Mouse (Mus musculus): ENCODE measurements at regions not wholly inside any gene's neighbourhood (a gene's known extent, or its start where the extent isn't known, plus 50 kb on each side); places are given as distances from the start of the nearest gene placed in this dataset.
"Not testable (repeated sequence)": the region's sequence is repeated elsewhere in the genome, so short reads cannot be mapped to it uniquely, and the experiment has no call there.

GRCm38 (mm10) chr13:107562463-107562862 is 481.8 kb upstream of the Smim15 start:
- H3K36me3 ChIP-seq (ENCODE audit: control insufficient read depth, insufficient read depth, low read length), result no peaks in the 10 kb centered on the region
- no peaks in the 10 kb centered on the region for H3K27me3 ChIP-seq (ENCODE audit: control insufficient read depth, insufficient read depth, low read length)
- H3K4me2 ChIP-seq (ENCODE audit: low read depth, low read length), result no peak overlapping the region
- H3K9me3 ChIP-seq (replicated peaks; ENCODE audit: control insufficient read depth, low read length), result no peaks in the 10 kb centered on the region
- no peak overlapping the region for H3K4me3 ChIP-seq (replicated peaks; ENCODE audit: low read length)
- no peak overlapping the region for H3K9ac ChIP-seq (ENCODE audit: low read length)
- no peaks in the 10 kb centered on the region for H3K4me1 ChIP-seq (ENCODE audit: control insufficient read depth, insufficient read depth, low read length)
- no peak for ATAC-seq (ENCODE audit: insufficient read depth, low FRiP score)
- 95% methylated on average over 1 of the region's 1 CpGs for WGBS
- no peak overlapping the region for H3K27ac ChIP-seq (ENCODE audit: low read length)

GRCm38 (mm10) chr13:107561529-107561928 is 482.7 kb upstream of the Smim15 start:
- Histone ChIP-seq H3K9ac (ENCODE audit: low read length) (no peak overlapping the region), H3K27me3 (ENCODE audit: control insufficient read depth, insufficient read depth, low read length) (no peaks in the 10 kb centered on the region), H3K4me2 (ENCODE audit: low read depth, low read length) (no peak overlapping the region), H3K4me1 (ENCODE audit: control insufficient read depth, insufficient read depth, low read length) (no peaks in the 10 kb centered on the region), H3K4me3 (replicated peaks; ENCODE audit: low read length) (no peak overlapping the region), H3K27ac (ENCODE audit: low read length) (no peak overlapping the region), H3K36me3 (ENCODE audit: control insufficient read depth, insufficient read depth, low read length) (no peaks in the 10 kb centered on the region), H3K9me3 (replicated peaks; ENCODE audit: control insufficient read depth, low read length) (no peaks in the 10 kb centered on the region)
- 54% methylated on average over 2 of the region's 2 CpGs for WGBS
- ATAC-seq (ENCODE audit: insufficient read depth, low FRiP score), result no peak

- 63% methylated on average over 3 of the region's 3 CpGs for WGBS
Observed at GRCm38 (mm10) chr13:107555958-107556357, 488.3 kb upstream of the Smim15 start.

GRCm38 (mm10) chr13:107554091-107554490 is 490.2 kb upstream of the Smim15 start:
- H3K4me2 ChIP-seq (ENCODE audit: low read depth, low read length), result no peak overlapping the region
- ATAC-seq (ENCODE audit: insufficient read depth, low FRiP score), result no peak
- H3K9me3 ChIP-seq (replicated peaks; ENCODE audit: control insufficient read depth, low read length), result no peaks in the 10 kb centered on the region
- no peaks in the 10 kb centered on the region for H3K4me1 ChIP-seq (ENCODE audit: control insufficient read depth, insufficient read depth, low read length)
- no peaks in the 10 kb centered on the region for H3K27me3 ChIP-seq (ENCODE audit: control insufficient read depth, insufficient read depth, low read length)
- no peak overlapping the region for H3K9ac ChIP-seq (ENCODE audit: low read length)
- WGBS, result 84% methylated on average over 3 of the region's 3 CpGs
- no peak overlapping the region for H3K27ac ChIP-seq (ENCODE audit: low read length)
- no peak overlapping the region for H3K4me3 ChIP-seq (replicated peaks; ENCODE audit: low read length)
- H3K36me3 ChIP-seq (ENCODE audit: control insufficient read depth, insufficient read depth, low read length), result no peaks in the 10 kb centered on the region

More at GRCm38 (mm10) chr13:107555958-107556357, 488.3 kb upstream of the Smim15 start:
- no peak overlapping the region for H3K27ac ChIP-seq (ENCODE audit: low read length)
- H3K4me1 ChIP-seq (ENCODE audit: control insufficient read depth, insufficient read depth, low read length), result no peaks in the 10 kb centered on the region
- H3K4me2 ChIP-seq (ENCODE audit: low read depth, low read length), result no peak overlapping the region
- no peaks in the 10 kb centered on the region for H3K9me3 ChIP-seq (replicated peaks; ENCODE audit: control insufficient read depth, low read length)
- no peak overlapping the region for H3K9ac ChIP-seq (ENCODE audit: low read length)
- no peaks in the 10 kb centered on the region for H3K36me3 ChIP-seq (ENCODE audit: control insufficient read depth, insufficient read depth, low read length)
- no peak overlapping the region for H3K4me3 ChIP-seq (replicated peaks; ENCODE audit: low read length)
- H3K27me3 ChIP-seq (ENCODE audit: control insufficient read depth, insufficient read depth, low read length), result no peaks in the 10 kb centered on the region
- ATAC-seq (ENCODE audit: insufficient read depth, low FRiP score), result no peak

- Histone ChIP-seq H3K4me3 (replicated peaks; ENCODE audit: low read length) (no peak overlapping the region), H3K36me3 (ENCODE audit: control insufficient read depth, insufficient read depth, low read length) (no peaks in the 10 kb centered on the region), H3K27me3 (ENCODE audit: control insufficient read depth, insufficient read depth, low read length) (no peaks in the 10 kb centered on the region), H3K4me2 (ENCODE audit: low read depth, low read length) (no peak overlapping the region), H3K9me3 (replicated peaks; ENCODE audit: control insufficient read depth, low read length) (no peaks in the 10 kb centered on the region), H3K9ac (ENCODE audit: low read length) (no peak overlapping the region), H3K4me1 (ENCODE audit: control insufficient read depth, insufficient read depth, low read length) (no peaks in the 10 kb centered on the region), H3K27ac (ENCODE audit: low read length) (no peak overlapping the region)
- no peak for ATAC-seq (ENCODE audit: insufficient read depth, low FRiP score)
- WGBS, result 92% methylated on average over 4 of the region's 4 CpGs
Observed at GRCm38 (mm10) chr13:107552165-107552564, 492.1 kb upstream of the Smim15 start.

- not testable (repeated sequence) for ATAC-seq (ENCODE audit: insufficient read depth, low FRiP score); H3K4me3 ChIP-seq (replicated peaks; ENCODE audit: low read length); H3K27me3 ChIP-seq (ENCODE audit: control insufficient read depth, insufficient read depth, low read length); H3K4me2 ChIP-seq (ENCODE audit: low read depth, low read length); H3K9me3 ChIP-seq (replicated peaks; ENCODE audit: control insufficient read depth, low read length); H3K9ac ChIP-seq (ENCODE audit: low read length); H3K36me3 ChIP-seq (ENCODE audit: control insufficient read depth, insufficient read depth, low read length); H3K4me1 ChIP-seq (ENCODE audit: control insufficient read depth, insufficient read depth, low read length); H3K27ac ChIP-seq (ENCODE audit: low read length)
- WGBS, result 91% methylated on average over 7 of the region's 7 CpGs
Observed at GRCm38 (mm10) chr13:107549995-107550394, 494.3 kb upstream of the Smim15 start.

- H3K4me1 ChIP-seq (ENCODE audit: control insufficient read depth, insufficient read depth, low read length), result no peaks in the 10 kb centered on the region
- H3K4me2 ChIP-seq (ENCODE audit: low read depth, low read length), result no peak overlapping the region
- H3K9ac ChIP-seq (ENCODE audit: low read length), result no peak overlapping the region
- H3K9me3 ChIP-seq (replicated peaks; ENCODE audit: control insufficient read depth, low read length), result no peaks in the 10 kb centered on the region; the same call in 1 of the 2 replicates
- H3K36me3 ChIP-seq (ENCODE audit: control insufficient read depth, insufficient read depth, low read length), result no peaks in the 10 kb centered on the region
- ATAC-seq (ENCODE audit: insufficient read depth, low FRiP score), result no peak
- H3K4me3 ChIP-seq (replicated peaks; ENCODE audit: low read length), result no peak overlapping the region
- H3K27me3 ChIP-seq (ENCODE audit: control insufficient read depth, insufficient read depth, low read length), result no peaks in the 10 kb centered on the region
- WGBS, result 90% methylated on average over 7 of the region's 7 CpGs
- H3K27ac ChIP-seq (ENCODE audit: low read length), result no peak overlapping the region
Observed at GRCm38 (mm10) chr13:107547073-107547472, 497.2 kb upstream of the Smim15 start.

GRCm38 (mm10) chr13:107546181-107546900 is 497.9 kb upstream of the Smim15 start:
- no peaks in the 10 kb centered on the region for H3K4me1 ChIP-seq (ENCODE audit: control insufficient read depth, insufficient read depth, low read length)
- 47% methylated on average over 10 of the region's 10 CpGs for WGBS

GRCm38 (mm10) chr13:107541635-107541955 is 502.7 kb upstream of the Smim15 start:
- Histone ChIP-seq H3K9ac (ENCODE audit: low read length) (no peak overlapping the region), H3K4me3 (replicated peaks; ENCODE audit: low read length) (no peak overlapping the region), H3K36me3 (ENCODE audit: control insufficient read depth, insufficient read depth, low read length) (no peaks in the 10 kb centered on the region), H3K27me3 (ENCODE audit: control insufficient read depth, insufficient read depth, low read length) (no peaks in the 10 kb centered on the region), H3K9me3 (replicated peaks; ENCODE audit: control insufficient read depth, low read length) (no peaks in the 10 kb centered on the region; the same call in 1 of the 2 replicates), H3K4me1 (ENCODE audit: control insufficient read depth, insufficient read depth, low read length) (no peaks in the 10 kb centered on the region), H3K4me2 (ENCODE audit: low read depth, low read length) (no peak overlapping the region), H3K27ac (ENCODE audit: low read length) (no peak overlapping the region)
- ATAC-seq (ENCODE audit: insufficient read depth, low FRiP score), result no peak
- 37% methylated on average over 2 of the region's 2 CpGs for WGBS

More at GRCm38 (mm10) chr13:107546181-107546900, 497.9 kb upstream of the Smim15 start:
- no peak overlapping the region for H3K9ac ChIP-seq (ENCODE audit: low read length)
- no peaks in the 10 kb centered on the region; the same call in 1 of the 2 replicates for H3K9me3 ChIP-seq (replicated peaks; ENCODE audit: control insufficient read depth, low read length)
- H3K27ac ChIP-seq (ENCODE audit: low read length), result no peak overlapping the region
- H3K4me3 ChIP-seq (replicated peaks; ENCODE audit: low read length), result no peak overlapping the region
- no peak overlapping the region for H3K4me2 ChIP-seq (ENCODE audit: low read depth, low read length)
- H3K27me3 ChIP-seq (ENCODE audit: control insufficient read depth, insufficient read depth, low read length), result no peaks in the 10 kb centered on the region
- ATAC-seq (ENCODE audit: insufficient read depth, low FRiP score), result no peak
- H3K36me3 ChIP-seq (ENCODE audit: control insufficient read depth, insufficient read depth, low read length), result no peaks in the 10 kb centered on the region
